Mouse (Mus musculus) adrenal gland, postnatal 10 days (tissue): ENCODE data around the gene Nes. TPM values are rescaled to one million over a fixed set of nuclear protein-coding genes. Genes with fewer than 3 reads are reported as not detected.

Experiments used
- DNase-seq: peaks from one replicate; pipeline ENCODE4 v3.0.0; 2021; ENCODE audit warnings: mixed read lengths
- total RNA-seq, 2 experiments: library from RNA; stranded (reverse); gene quantifications; 2 replicates each; pipeline ENCODE4 v1.2.3; 2021

Gene Nes
- total RNA-seq, 2 experiments from 2014 or later = 17.7 to 23.3 TPM

DNA sequence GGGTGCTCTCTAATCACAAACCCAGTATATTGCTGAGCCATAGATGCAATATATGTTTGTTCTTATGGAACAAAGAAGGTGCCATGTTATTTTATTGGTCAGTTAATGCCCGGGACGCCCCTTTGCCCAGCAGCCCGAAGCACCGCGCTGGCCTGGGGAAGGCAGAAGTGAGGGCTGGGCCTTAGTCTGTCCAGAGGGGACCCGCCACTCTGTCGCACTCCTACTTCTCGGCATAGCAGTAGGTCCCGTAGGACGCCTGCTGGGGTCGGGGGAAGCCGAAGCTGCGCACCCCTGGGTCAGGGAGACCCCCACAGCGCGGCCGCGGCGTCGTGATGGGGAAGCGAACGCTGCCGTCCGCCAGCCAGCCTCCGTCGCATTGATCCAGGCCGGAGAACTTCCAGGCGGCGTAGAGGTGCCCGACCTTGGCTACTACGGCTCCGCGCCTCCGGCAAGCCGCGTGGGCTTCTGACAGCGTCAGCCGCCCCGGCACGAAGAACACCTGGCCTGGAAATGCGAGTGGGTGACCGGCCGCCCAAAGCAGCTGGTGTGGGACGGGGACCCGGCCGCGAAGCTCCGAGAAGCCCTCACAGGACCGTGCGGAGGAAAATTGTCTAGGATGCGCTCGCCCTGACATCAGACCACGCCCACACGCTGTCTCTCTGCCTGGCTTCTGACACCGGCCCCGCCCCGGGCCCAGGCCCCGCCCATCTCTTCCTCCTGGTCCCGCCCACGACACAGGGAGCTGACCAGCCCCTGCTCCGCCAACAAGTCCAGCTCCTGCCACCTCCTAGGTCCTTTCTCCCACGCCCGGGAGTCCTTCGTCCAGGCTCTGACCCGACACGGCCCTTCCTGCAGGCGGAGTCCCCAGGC lies 51.7 kb downstream of the Nes start:
- DNase-seq = peak; percentile 95

DNA sequence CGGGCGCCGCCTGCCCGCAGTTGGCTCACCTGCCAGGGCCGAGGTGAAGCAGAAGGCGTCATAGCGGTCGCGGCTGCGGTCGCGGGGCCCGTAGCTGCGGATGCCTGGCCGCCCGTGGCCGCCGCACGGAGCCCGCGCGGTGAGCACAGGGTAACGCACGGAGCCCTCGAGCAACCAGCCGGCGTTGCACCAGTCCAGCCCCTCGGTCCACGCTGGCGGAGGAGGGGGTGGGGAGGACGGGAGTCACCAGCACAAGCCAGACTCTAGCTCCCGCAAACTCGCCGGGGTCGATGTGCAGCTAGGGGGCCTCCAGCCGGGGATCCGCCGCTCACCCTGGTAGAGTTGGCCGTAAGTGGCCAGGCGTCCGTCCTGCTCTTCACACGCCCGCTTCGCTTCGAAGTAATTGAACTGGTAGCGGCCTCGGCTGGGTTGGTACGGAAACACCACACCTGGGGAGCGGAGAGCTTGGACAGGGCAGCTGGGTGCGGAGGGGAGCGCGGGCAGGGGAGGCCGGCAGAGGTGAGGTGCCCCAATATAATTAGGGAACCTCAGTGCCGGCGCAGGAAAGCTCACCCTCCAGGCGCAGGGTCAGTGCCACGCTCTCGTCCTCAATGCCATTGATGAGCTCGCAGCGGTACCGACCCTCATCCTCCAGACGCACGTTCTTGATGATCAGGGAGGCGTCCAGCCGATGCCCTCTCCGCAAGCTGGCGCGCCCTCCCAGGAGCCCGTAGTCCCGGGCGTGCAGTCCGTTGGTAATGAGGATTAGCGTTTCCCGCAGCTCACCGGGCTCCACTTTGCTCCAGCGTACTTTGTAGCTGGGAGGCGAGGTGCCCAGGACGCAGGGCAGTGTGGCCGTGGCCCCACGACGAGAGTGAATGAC lies 52.6 kb downstream of the Nes start:
- DNase-seq = peak; percentile 45

DNA sequence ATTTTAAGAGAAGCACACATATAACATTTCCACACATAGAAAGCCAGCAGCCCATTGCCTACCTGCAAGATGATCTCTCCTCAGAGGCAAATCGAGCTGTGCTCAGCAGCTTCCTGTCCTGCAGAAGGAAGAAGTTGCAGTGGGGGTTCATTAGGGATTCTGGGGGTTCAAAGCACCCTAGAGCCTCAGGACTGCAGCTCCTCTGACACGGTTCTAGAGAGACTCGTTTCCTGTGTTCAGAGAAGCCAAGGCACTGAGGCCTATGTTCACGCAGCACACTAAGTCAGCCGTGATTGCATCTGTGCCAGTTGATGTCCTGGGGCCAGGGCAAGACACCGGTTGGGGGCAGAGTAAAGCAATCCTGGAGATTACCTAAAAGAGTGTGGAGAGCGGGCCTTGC lies 55.9 kb downstream of the Nes start:
- DNase-seq = no peak

DNA sequence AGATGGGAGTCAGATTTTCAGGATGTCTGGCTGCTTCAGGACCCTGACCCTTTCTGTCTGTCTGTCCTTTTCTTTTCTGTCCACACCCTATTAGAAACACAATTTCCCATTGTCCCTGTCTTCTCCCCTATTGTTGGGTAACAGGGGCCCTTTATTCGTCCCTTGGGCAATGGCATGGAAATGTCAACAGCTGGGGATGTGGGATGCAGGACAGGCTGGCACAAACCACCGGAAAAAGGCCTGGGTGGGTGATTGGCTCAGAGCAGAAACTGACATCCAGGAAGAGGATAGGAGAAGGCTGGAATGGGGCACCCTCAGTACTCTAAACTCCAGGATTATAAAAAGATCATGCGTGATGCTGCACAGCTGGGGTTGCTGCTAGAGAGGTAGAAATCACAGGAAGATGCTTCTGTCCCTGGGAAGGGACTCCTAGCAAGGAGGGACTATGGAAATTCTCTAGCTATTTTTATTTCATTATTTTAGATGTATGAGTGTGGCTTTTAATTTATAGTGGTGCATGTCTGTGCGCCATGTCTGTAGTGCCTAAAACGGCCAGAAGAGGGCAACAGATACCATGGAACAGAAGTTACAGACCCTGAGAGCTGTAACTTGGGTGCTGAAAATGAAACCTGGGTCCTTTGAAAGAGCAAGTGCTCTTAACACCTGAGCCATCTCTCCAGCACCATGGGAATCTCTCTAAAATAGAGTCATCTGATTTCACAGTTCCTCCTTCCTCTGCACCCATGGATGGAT lies 56.7 kb downstream of the Nes start, which contains the start of gene Hapln2:
Gene Hapln2, minus strand, starts transcription at position 150 of the 753 bp plus-strand sequence.
- no peak for DNase-seq

Other genes with a start within 250 kb of the Nes start
- under 1 TPM; 0.24 to 0.58 TPM for gene Lrrc71, start 222.5 kb upstream of the Nes start, total RNA-seq
- 10 to 100 TPM; 11.6 to 23.6 TPM for gene Ntrk1, start 175.9 kb upstream of the Nes start, total RNA-seq
- gene Insrr, start 174.1 kb upstream of the Nes start, total RNA-seq = 1 to 10 TPM in 1 of 2 experiments, under 1 TPM in 1; 0.99 to 2.7 TPM
- 10 to 100 TPM; 29.7 to 30.9 TPM for gene Pear1, start 146.8 kb upstream of the Nes start, total RNA-seq
- gene Sh2d2a, start 124.3 kb upstream of the Nes start, total RNA-seq = 1 to 10 TPM in 1 of 2 experiments, under 1 TPM in 1; 0.61 to 1.1 TPM
- 10 to 100 TPM; 49.9 to 54.9 TPM for gene Prcc, start 85.5 kb upstream of the Nes start, total RNA-seq
- 100 to 1,000 TPM; 161 to 162 TPM for gene Hdgf, start 64.8 kb upstream of the Nes start, total RNA-seq
- 100 to 1,000 TPM; 104 to 123 TPM for gene Mrpl24, start 51.6 kb upstream of the Nes start, total RNA-seq
- 10 to 100 TPM; 22.9 to 24.3 TPM for gene Isg20l2, start 40.8 kb upstream of the Nes start, total RNA-seq
- 10 to 100 TPM; 12.4 to 16.3 TPM for gene Rrnad1, start 40.4 kb upstream of the Nes start, total RNA-seq
- gene Crabp2, start 22.4 kb upstream of the Nes start, total RNA-seq = under 1 TPM; 0.48 to 0.76 TPM
- 10 to 100 TPM; 18.7 to 20.0 TPM for gene Bcan, start 29.2 kb downstream of the Nes start, total RNA-seq
- not detected for gene Hapln2, start 56.5 kb downstream of the Nes start, total RNA-seq
- gene Gpatch4, start 72.0 kb downstream of the Nes start, total RNA-seq = 10 to 100 TPM; 12.1 to 12.4 TPM
- gene Naxe, start 87.4 kb downstream of the Nes start, total RNA-seq = 100 to 1,000 TPM; 140 to 150 TPM
- gene Ttc24, start 107.2 kb downstream of the Nes start, total RNA-seq = not detected
- gene Iqgap3, start 110.9 kb downstream of the Nes start, total RNA-seq = 10 to 100 TPM in 1 of 2 experiments, 1 to 10 TPM in 1; 6.9 to 11.5 TPM
- gene Mef2d, start 171.3 kb downstream of the Nes start, total RNA-seq = 10 to 100 TPM; 85.7 to 86.6 TPM